Mouse (Mus musculus): ENCODE data around the gene Rsad2. TPM values are rescaled to one million over a fixed set of nuclear protein-coding genes. Genes with fewer than 3 reads are reported as not detected.

Rsad2 gene
- total and polyA plus RNA-seq, 3 experiments = 7.4 to 14.4 (median 8.2) TPM

GRCm38 (mm10) chr12:26451150-26451549, 5.1 kb downstream of the Rsad2 start:
- intact Hi-C loops (cut with DNase I) = no loop called here
- H3K4me3 ChIP-seq = no peak overlapping the region
- TF ChIP-seq CTCF (IDR thresholded peaks at IDR 0.05) (no peak), POLR2A (IDR thresholded peaks at IDR 0.05; ENCODE audit: insufficient read depth, low read depth, low read length) (no peak), EP300 (IDR thresholded peaks at IDR 0.05; ENCODE audit: insufficient read depth, low read depth, low read length) (no peak)
- DNase-seq = no peak
- H3K27me3 ChIP-seq (ENCODE audit: control insufficient read depth, insufficient read depth, low read length) = no peaks in the 10 kb centered on the region
- 14% methylated on average over 1 of the region's 1 CpGs for WGBS
- H3K27ac ChIP-seq = peak overlapping the region; percentile 10
- no peaks in the 10 kb centered on the region for H3K79me2 ChIP-seq (replicated peaks; ENCODE audit: control insufficient read depth, insufficient read depth, low read length)
- peaks cover 41% of the 10 kb centered on the region for H3K36me3 ChIP-seq (ENCODE audit: control insufficient read depth, insufficient read depth, low read length)
- peaks cover 16% of the 10 kb centered on the region for H3K4me1 ChIP-seq (ENCODE audit: control insufficient read depth, insufficient read depth, low read length)
- H3K9ac ChIP-seq (ENCODE audit: low read depth, low read length) = no peak overlapping the region

- Histone ChIP-seq H3K27me3 (ENCODE audit: control insufficient read depth, insufficient read depth, low read length) (no peaks in the 10 kb centered on the region), H3K36me3 (ENCODE audit: control insufficient read depth, insufficient read depth, low read length) (peaks cover 57% of the 10 kb centered on the region), H3K4me3 (no peak overlapping the region), H3K9ac (ENCODE audit: low read depth, low read length) (no peak overlapping the region), H3K79me2 (replicated peaks; ENCODE audit: control insufficient read depth, insufficient read depth, low read length) (no peaks in the 10 kb centered on the region), H3K27ac (no peak overlapping the region), H3K4me1 (ENCODE audit: control insufficient read depth, insufficient read depth, low read length) (peaks cover 18% of the 10 kb centered on the region)
- WGBS = 85% methylated on average over 2 of the region's 2 CpGs
- intact Hi-C loops (cut with DNase I) = loop anchor here (10.0 kb wide), 1 partner anchor 1355 kb away; the partner anchor contains the start of gene Id2
- DNase-seq = no peak
- TF ChIP-seq CTCF (IDR thresholded peaks at IDR 0.05) (no peak), EP300 (IDR thresholded peaks at IDR 0.05; ENCODE audit: insufficient read depth, low read depth, low read length) (no peak), POLR2A (IDR thresholded peaks at IDR 0.05; ENCODE audit: insufficient read depth, low read depth, low read length) (no peak)
Measured at GRCm38 (mm10) chr12:26449483-26449882, 6.8 kb downstream of the Rsad2 start.

GRCm38 (mm10) chr12:26446377-26447045, 9.7 kb downstream of the Rsad2 start:
- no peak overlapping the region for H3K4me3 ChIP-seq
- intact Hi-C loops (cut with DNase I) = loop anchor here (10.0 kb wide), 1 partner anchor 1352 kb away; the partner anchor contains the start of gene Id2
- H3K79me2 ChIP-seq (replicated peaks; ENCODE audit: control insufficient read depth, insufficient read depth, low read length) = no peaks in the 10 kb centered on the region
- peaks cover 12% of the 10 kb centered on the region for H3K4me1 ChIP-seq (ENCODE audit: control insufficient read depth, insufficient read depth, low read length)
- 54% methylated on average over 4 of the region's 4 CpGs for WGBS
- DNase-seq = peak in 1 of 2 experiments; percentile 21
- H3K36me3 ChIP-seq (ENCODE audit: control insufficient read depth, insufficient read depth, low read length) = peaks cover 57% of the 10 kb centered on the region
- 0 out of 2 replicates have a peak, but pooled peaks have one; percentile 39 for TF ChIP-seq EP300 (IDR thresholded peaks at IDR 0.05; ENCODE audit: insufficient read depth, low read depth, low read length)
- TF ChIP-seq CTCF (IDR thresholded peaks at IDR 0.05) = no peak
- no peaks in the 10 kb centered on the region for H3K27me3 ChIP-seq (ENCODE audit: control insufficient read depth, insufficient read depth, low read length)
- peak overlapping the region; percentile 73 for H3K27ac ChIP-seq
- no peak overlapping the region for H3K9ac ChIP-seq (ENCODE audit: low read depth, low read length)

- Histone ChIP-seq H3K4me1 (ENCODE audit: control insufficient read depth, insufficient read depth, low read length) (peaks cover 13% of the 10 kb centered on the region), H3K36me3 (ENCODE audit: control insufficient read depth, insufficient read depth, low read length) (peaks cover 48% of the 10 kb centered on the region), H3K4me3 (no peak overlapping the region), H3K27ac (peak overlapping the region; percentile 24; the same call in 1 of the 2 replicates), H3K79me2 (replicated peaks; ENCODE audit: control insufficient read depth, insufficient read depth, low read length) (no peaks in the 10 kb centered on the region), H3K9ac (ENCODE audit: low read depth, low read length) (no peak overlapping the region), H3K27me3 (ENCODE audit: control insufficient read depth, insufficient read depth, low read length) (no peaks in the 10 kb centered on the region)
- no peak for DNase-seq
- 55% methylated on average over 2 of the region's 2 CpGs for WGBS
- TF ChIP-seq CTCF (IDR thresholded peaks at IDR 0.05) = no peak
- no peak for TF ChIP-seq POLR2A (IDR thresholded peaks at IDR 0.05; ENCODE audit: insufficient read depth, low read depth, low read length)
- TF ChIP-seq EP300 (IDR thresholded peaks at IDR 0.05; ENCODE audit: insufficient read depth, low read depth, low read length) = no peak
- intact Hi-C loops (cut with DNase I) = loop anchor here (2.0 to 10.0 kb wide), 2 partner anchors 14 to 1350 kb away; partner anchors contain the start of gene Id2
Measured at GRCm38 (mm10) chr12:26444511-26444910, 11.7 kb downstream of the Rsad2 start.

- Histone ChIP-seq H3K79me2 (replicated peaks; ENCODE audit: control insufficient read depth, insufficient read depth, low read length) (no peaks in the 10 kb centered on the region), H3K36me3 (ENCODE audit: control insufficient read depth, insufficient read depth, low read length) (peaks cover 45% of the 10 kb centered on the region), H3K4me3 (no peak overlapping the region), H3K4me1 (ENCODE audit: control insufficient read depth, insufficient read depth, low read length) (peaks cover 15% of the 10 kb centered on the region), H3K27ac (peak overlapping the region; percentile 24; the same call in 1 of the 2 replicates), H3K27me3 (ENCODE audit: control insufficient read depth, insufficient read depth, low read length) (no peaks in the 10 kb centered on the region; the same call in 1 of the 2 replicates), H3K9ac (ENCODE audit: low read depth, low read length) (no peak overlapping the region)
- DNase-seq = peak; percentile 82 to 90
- no peak for TF ChIP-seq POLR2A (IDR thresholded peaks at IDR 0.05; ENCODE audit: insufficient read depth, low read depth, low read length)
- TF ChIP-seq EP300 (IDR thresholded peaks at IDR 0.05; ENCODE audit: insufficient read depth, low read depth, low read length) = 0 out of 2 replicates have a peak, but pooled peaks have one; percentile 40
- TF ChIP-seq CTCF (IDR thresholded peaks at IDR 0.05) = peak; percentile 97
- 2% methylated on average over 2 of the region's 2 CpGs for WGBS
- intact Hi-C loops (cut with DNase I) = loop anchor here (2.0 to 10.0 kb wide), 2 partner anchors 15 to 1349 kb away; partner anchors contain the start of gene Id2
Measured at GRCm38 (mm10) chr12:26444054-26444453, 12.2 kb downstream of the Rsad2 start.

- peak overlapping the region; percentile 27; the same call in 1 of the 2 replicates for H3K27ac ChIP-seq
- no peak for DNase-seq
- peak overlapping the region; percentile 33; the same call in 1 of the 2 replicates for H3K9ac ChIP-seq (ENCODE audit: low read depth, low read length)
- TF ChIP-seq EP300 (IDR thresholded peaks at IDR 0.05; ENCODE audit: insufficient read depth, low read depth, low read length) (no peak), POLR2A (IDR thresholded peaks at IDR 0.05; ENCODE audit: insufficient read depth, low read depth, low read length) (peak; percentile 24; the same call in 1 of the 2 replicates), CTCF (IDR thresholded peaks at IDR 0.05) (no peak)
- H3K27me3 ChIP-seq (ENCODE audit: control insufficient read depth, insufficient read depth, low read length) = no peaks in the 10 kb centered on the region; the same call in 1 of the 2 replicates
- WGBS = 37% methylated on average over 3 of the region's 3 CpGs
- intact Hi-C loops (cut with DNase I) = no loop called here
- H3K79me2 ChIP-seq (replicated peaks; ENCODE audit: control insufficient read depth, insufficient read depth, low read length) = no peaks in the 10 kb centered on the region
- H3K4me1 ChIP-seq (ENCODE audit: control insufficient read depth, insufficient read depth, low read length) = peaks cover 11% of the 10 kb centered on the region
- peaks cover 8% of the 10 kb centered on the region for H3K36me3 ChIP-seq (ENCODE audit: control insufficient read depth, insufficient read depth, low read length)
- no peak overlapping the region for H3K4me3 ChIP-seq
Measured at GRCm38 (mm10) chr12:26439366-26439765, 16.9 kb downstream of the Rsad2 start.

All from heart, adult 2 months (tissue).